Mouse (Mus musculus) limb, embryonic 11.5 days (tissue): ENCODE data around the gene Ets1. TPM values are rescaled to one million over a fixed set of nuclear protein-coding genes. Genes with fewer than 3 reads are reported as not detected.

Experiments used
- ATAC-seq: fragments of 200-750 bp; cut with Nextera tagmentation; 2 replicates; pipeline ENCODE4 v1.8.0; 2017; ENCODE audit warnings: low read depth; ENCODE audit not compliant: insufficient number of reproducible peaks, low FRiP score, low TSS enrichment
- DNase-seq: peaks from one replicate; pipeline ENCODE4 v3.0.0-alpha.2; 2015; ENCODE audit warnings: low spot score
- H3K27ac ChIP-seq: fragments of 300-500 bp; sonication (generic); replicated peaks from 2 replicates; pipeline ENCODE4 v1.5.1; 2014; ENCODE audit warnings: low read depth, mild to moderate bottlenecking, low read length
- H3K27me3 ChIP-seq: fragments of 300-500 bp; sonication (generic); 2 replicates; pipeline ENCODE4 v1.6.1; 2014; ENCODE audit warnings: mild to moderate bottlenecking, low read length, mixed read lengths; ENCODE audit not compliant: control insufficient read depth, insufficient read depth
- H3K36me3 ChIP-seq: fragments of 300-500 bp; sonication (generic); 2 replicates; pipeline ENCODE4 v1.6.1; 2014; ENCODE audit warnings: mild to moderate bottlenecking, low read length, moderate library complexity, mixed read lengths; ENCODE audit not compliant: control insufficient read depth, insufficient read depth
- H3K4me1 ChIP-seq: fragments of 300-500 bp; sonication (generic); 2 replicates; pipeline ENCODE4 v1.6.1; 2014; ENCODE audit warnings: low read length, mixed read lengths; ENCODE audit not compliant: control insufficient read depth, insufficient read depth
- H3K4me2 ChIP-seq: fragments of 300-500 bp; sonication (generic); 2 replicates; pipeline ENCODE4 v1.6.1; 2014; ENCODE audit warnings: low read depth, mild to moderate bottlenecking, moderate library complexity; ENCODE audit not compliant: severe bottlenecking
- H3K4me3 ChIP-seq: fragments of 300-500 bp; sonication (generic); 2 replicates; pipeline ENCODE4 v1.5.1; 2014; ENCODE audit warnings: low read depth, low read length
- H3K9ac ChIP-seq: fragments of 300-500 bp; sonication (generic); 2 replicates; pipeline ENCODE4 v1.6.1; 2014; ENCODE audit warnings: mild to moderate bottlenecking, low read length
- H3K9me3 ChIP-seq: fragments of 300-500 bp; sonication (generic); 2 replicates; pipeline ENCODE4 v1.6.1; 2016; ENCODE audit warnings: low read length; ENCODE audit not compliant: control insufficient read depth
- WGBS: fragments of 180-500 bp; shearing (Covaris S2); extraction: QIAGEN DNeasy Blood & Tissue Kit; methylation state at CpG from one replicate; pipeline ENCODE4 v1.1.7; 2014; 5-methylcytosine and 5-hydroxymethylcytosine counted together
- polyA plus RNA-seq: library from polyadenylated mRNA; unstranded; fragments of >200 nt; fragmentation: Nextera tagmentation; extraction: Ambion mirVana; gene quantifications from 2 replicates; pipeline ENCODE4 v1.2.1, GENCODE M21; 2014

Gene Ets1
- polyA plus RNA-seq, 1 experiment from 2014 or later: 34.0 TPM

GRCm38 (mm10) chr9:32756002-32756401 lies 120.0 kb downstream of the Ets1 start:
- no peak overlapping the region for H3K4me3 ChIP-seq
- ATAC-seq: no peak
- 85% methylated on average over 2 of the region's 2 CpGs for WGBS

GRCm38 (mm10) chr9:32758280-32758905 lies 122.4 kb downstream of the Ets1 start:
- H3K9me3 ChIP-seq: no peaks in the 10 kb centered on the region
- no peak for ATAC-seq
- DNase-seq: no peak
- peaks cover 4% of the 10 kb centered on the region; the same call in 1 of the 2 replicates for H3K36me3 ChIP-seq
- 0 out of 2 replicates have a peak, but pooled peaks cover 2% of the 10 kb centered on the region for H3K4me1 ChIP-seq
- no peaks in the 10 kb centered on the region for H3K27me3 ChIP-seq
- H3K27ac ChIP-seq: 0 out of 2 replicates have a peak overlapping the region, but pooled peaks have one; percentile 15
- H3K4me3 ChIP-seq: no peak overlapping the region
- no peak overlapping the region for H3K4me2 ChIP-seq
- 73% methylated on average over 5 of the region's 5 CpGs for WGBS
- H3K9ac ChIP-seq: no peak overlapping the region

More at GRCm38 (mm10) chr9:32756002-32756401, 120.0 kb downstream of the Ets1 start:
- H3K4me2 ChIP-seq: no peak overlapping the region
- H3K4me1 ChIP-seq: 0 out of 2 replicates have a peak, but pooled peaks cover 2% of the 10 kb centered on the region
- no peak overlapping the region for H3K27ac ChIP-seq
- DNase-seq: no peak
- peaks cover 5% of the 10 kb centered on the region; the same call in 1 of the 2 replicates for H3K36me3 ChIP-seq
- H3K27me3 ChIP-seq: no peaks in the 10 kb centered on the region
- no peak overlapping the region for H3K9ac ChIP-seq
- H3K9me3 ChIP-seq: no peaks in the 10 kb centered on the region

GRCm38 (mm10) chr9:32760649-32761157 lies 124.7 kb downstream of the Ets1 start:
- Histone ChIP-seq H3K27me3 (no peaks in the 10 kb centered on the region), H3K9me3 (no peaks in the 10 kb centered on the region), H3K4me1 (0 out of 2 replicates have a peak, but pooled peaks cover 2% of the 10 kb centered on the region), H3K4me2 (no peak overlapping the region), H3K4me3 (no peak overlapping the region), H3K27ac (no peak overlapping the region), H3K9ac (no peak overlapping the region), H3K36me3 (no peaks in the 10 kb centered on the region)
- DNase-seq: no peak
- WGBS: 83% methylated on average over 4 of the region's 4 CpGs
- ATAC-seq: no peak

GRCm38 (mm10) chr9:32761326-32761725 lies 125.3 kb downstream of the Ets1 start:
- 82% methylated on average over 2 of the region's 2 CpGs for WGBS
- H3K36me3 ChIP-seq: no peaks in the 10 kb centered on the region

GRCm38 (mm10) chr9:32764374-32764773 lies 128.4 kb downstream of the Ets1 start:
- ATAC-seq: no peak
- H3K27ac ChIP-seq: no peak overlapping the region

More at GRCm38 (mm10) chr9:32761326-32761725, 125.3 kb downstream of the Ets1 start:
- Histone ChIP-seq H3K27me3 (no peaks in the 10 kb centered on the region), H3K27ac (no peak overlapping the region), H3K4me3 (no peak overlapping the region), H3K4me1 (0 out of 2 replicates have a peak, but pooled peaks cover 2% of the 10 kb centered on the region), H3K4me2 (no peak overlapping the region), H3K9me3 (no peaks in the 10 kb centered on the region), H3K9ac (no peak overlapping the region)
- no peak for ATAC-seq
- no peak for DNase-seq

GRCm38 (mm10) chr9:32765123-32765522 lies 129.1 kb downstream of the Ets1 start:
- Histone ChIP-seq H3K27me3 (no peaks in the 10 kb centered on the region), H3K36me3 (no peaks in the 10 kb centered on the region), H3K4me2 (no peak overlapping the region), H3K4me1 (no peaks in the 10 kb centered on the region), H3K9me3 (no peaks in the 10 kb centered on the region), H3K4me3 (no peak overlapping the region), H3K27ac (no peak overlapping the region), H3K9ac (no peak overlapping the region)
- WGBS: 96% methylated on average over 3 of the region's 3 CpGs
- no peak for DNase-seq
- no peak for ATAC-seq

More at GRCm38 (mm10) chr9:32764374-32764773, 128.4 kb downstream of the Ets1 start:
- no peaks in the 10 kb centered on the region for H3K36me3 ChIP-seq
- no peak overlapping the region for H3K9ac ChIP-seq
- no peak for DNase-seq
- H3K4me2 ChIP-seq: no peak overlapping the region
- 84% methylated on average over 9 of the region's 9 CpGs for WGBS
- H3K4me3 ChIP-seq: no peak overlapping the region
- no peaks in the 10 kb centered on the region for H3K4me1 ChIP-seq
- H3K27me3 ChIP-seq: no peaks in the 10 kb centered on the region
- H3K9me3 ChIP-seq: no peaks in the 10 kb centered on the region

GRCm38 (mm10) chr9:32778866-32779265 lies 142.8 kb downstream of the Ets1 start:
- WGBS: 61% methylated on average over 1 of the region's 1 CpGs
- H3K27me3 ChIP-seq: no peaks in the 10 kb centered on the region

GRCm38 (mm10) chr9:32782391-32783092 lies 146.5 kb downstream of the Ets1 start:
- no peak for ATAC-seq
- Histone ChIP-seq H3K9me3 (no peaks in the 10 kb centered on the region), H3K4me2 (no peak overlapping the region), H3K27ac (no peak overlapping the region), H3K9ac (no peak overlapping the region), H3K4me1 (peaks cover 7% of the 10 kb centered on the region), H3K4me3 (no peak overlapping the region), H3K27me3 (no peaks in the 10 kb centered on the region), H3K36me3 (no peaks in the 10 kb centered on the region)
- DNase-seq: no peak
- WGBS: 73% methylated on average over 8 of the region's 8 CpGs

More at GRCm38 (mm10) chr9:32778866-32779265, 142.8 kb downstream of the Ets1 start:
- Histone ChIP-seq H3K9ac (no peak overlapping the region), H3K9me3 (no peaks in the 10 kb centered on the region), H3K4me3 (no peak overlapping the region), H3K36me3 (no peaks in the 10 kb centered on the region), H3K27ac (no peak overlapping the region), H3K4me1 (no peaks in the 10 kb centered on the region), H3K4me2 (no peak overlapping the region)
- ATAC-seq (no peak), DNase-seq (no peak)
